Mouse (Mus musculus) midbrain, embryonic 10.5 days (tissue): Measurements from ENCODE around the gene Ccdc85c. TPM values are rescaled to one million over a fixed set of nuclear protein-coding genes. Genes with fewer than 3 reads are reported as not detected.

Source experiments
- DNase-seq: peaks from one replicate; pipeline ENCODE4 v3.0.0-alpha.2; 2017; ENCODE audit warnings: low spot score
- H3K27ac ChIP-seq: fragments of 300-500 bp; sonication (generic); replicated peaks from 2 replicates; pipeline ENCODE4 v1.5.1; 2016; ENCODE audit warnings: mild to moderate bottlenecking
- H3K27me3 ChIP-seq: fragments of 300-500 bp; sonication (generic); 2 replicates; pipeline ENCODE4 v1.6.1; 2016; ENCODE audit warnings: low read depth, mild to moderate bottlenecking; ENCODE audit not compliant: poor library complexity, severe bottlenecking
- H3K36me3 ChIP-seq: fragments of 300-500 bp; sonication (generic); 2 replicates; pipeline ENCODE4 v1.6.1; 2016; ENCODE audit warnings: mild to moderate bottlenecking, moderate library complexity
- H3K4me1 ChIP-seq: fragments of 300-500 bp; sonication (generic); 2 replicates; pipeline ENCODE4 v1.6.1; 2016
- H3K4me3 ChIP-seq: fragments of 300-500 bp; sonication (generic); 2 replicates; pipeline ENCODE4 v1.5.1; 2016; ENCODE audit warnings: mild to moderate bottlenecking, moderate library complexity
- H3K9me3 ChIP-seq: fragments of 300-500 bp; sonication (generic); replicated peaks from 2 replicates; pipeline ENCODE4 v1.6.1; 2016; ENCODE audit warnings: mild to moderate bottlenecking
- WGBS: fragments of 180-500 bp; shearing (Covaris S2); methylation state at CpG from one replicate; pipeline ENCODE4 v1.1.7; 2016; 5-methylcytosine and 5-hydroxymethylcytosine counted together
- polyA plus RNA-seq: library from polyadenylated mRNA; unstranded; fragments of >200 nt; fragmentation: Nextera tagmentation; extraction: Ambion mirVana; gene quantifications from 2 replicates; pipeline ENCODE4 v1.2.1, GENCODE M21; 2016

The Ccdc85c gene
- polyA plus RNA-seq, 1 experiment from 2014 or later = 12.1 TPM

DNA sequence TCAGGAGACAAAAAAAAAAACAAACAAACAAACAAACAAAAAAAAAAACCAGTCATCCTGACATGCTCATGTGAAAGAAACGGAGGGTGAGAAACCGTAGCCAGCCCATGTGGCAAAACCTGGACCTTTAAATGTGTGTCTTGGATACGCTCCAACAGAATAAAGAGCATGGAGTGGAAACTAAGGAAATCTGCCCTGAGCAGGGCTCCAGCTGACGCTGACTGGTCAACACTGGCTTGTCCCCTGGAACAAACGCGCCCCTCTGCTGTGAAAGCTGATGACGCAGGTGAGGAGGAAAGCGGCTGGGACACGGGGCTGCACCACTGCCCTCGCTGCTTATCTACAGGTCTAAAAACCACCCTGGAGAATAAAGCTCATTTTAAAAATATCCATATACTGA lies 18.5 kb downstream of the Ccdc85c start:
- no peak overlapping the region for H3K4me3 ChIP-seq
- H3K4me1 ChIP-seq = peaks cover 95% of the 10 kb centered on the region
- no peaks in the 10 kb centered on the region; the same call in 1 of the 2 replicates for H3K36me3 ChIP-seq
- peak overlapping the region; percentile 86; the same call in 1 of the 2 replicates for H3K27ac ChIP-seq
- no peaks in the 10 kb centered on the region for H3K27me3 ChIP-seq
- H3K9me3 ChIP-seq = no peaks in the 10 kb centered on the region
- WGBS = 63% methylated on average over 10 of the region's 10 CpGs
- no peak for DNase-seq

GRCm38 (mm10) chr12:108255960-108256359 lies 19.3 kb downstream of the Ccdc85c start:
- Histone ChIP-seq H3K36me3 (0 out of 2 replicates have a peak, but pooled peaks cover 1% of the 10 kb centered on the region), H3K27ac (peak overlapping the region; percentile 86), H3K9me3 (no peaks in the 10 kb centered on the region), H3K4me3 (peak overlapping the region; percentile 34), H3K4me1 (peaks cover 95% of the 10 kb centered on the region), H3K27me3 (no peaks in the 10 kb centered on the region)
- 32% methylated on average over 5 of the region's 5 CpGs for WGBS
- DNase-seq = no peak

DNA sequence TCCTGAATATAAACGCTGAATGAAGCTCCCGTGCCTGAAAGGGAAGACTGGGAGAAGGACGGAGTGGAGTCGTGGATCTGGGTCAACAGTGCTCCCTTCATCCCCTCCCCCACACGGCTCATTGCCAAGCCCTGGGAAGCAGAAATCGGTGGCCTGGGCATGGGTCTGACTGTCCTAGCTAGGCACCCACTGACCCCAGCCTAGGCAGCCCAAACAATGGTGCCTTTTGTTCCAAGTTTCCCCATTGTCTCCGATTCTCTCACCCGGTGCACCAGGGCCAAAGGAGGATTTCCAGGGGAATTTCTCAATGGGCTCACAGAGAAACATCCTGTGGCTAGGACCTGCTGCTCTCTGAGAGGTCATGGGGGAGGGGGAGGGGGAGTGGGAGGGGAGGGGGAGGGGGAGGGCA lies 19.7 kb downstream of the Ccdc85c start:
- no peaks in the 10 kb centered on the region for H3K27me3 ChIP-seq
- H3K36me3 ChIP-seq = 0 out of 2 replicates have a peak, but pooled peaks cover 2% of the 10 kb centered on the region
- peak; percentile 78 for DNase-seq
- H3K27ac ChIP-seq = peak overlapping the region; percentile 86
- 4% methylated on average over 8 of the region's 8 CpGs for WGBS
- H3K4me1 ChIP-seq = peaks cover 91% of the 10 kb centered on the region
- H3K9me3 ChIP-seq = no peaks in the 10 kb centered on the region
- peak overlapping the region; percentile 34 for H3K4me3 ChIP-seq

GRCm38 (mm10) chr12:108253042-108253441 lies 22.2 kb downstream of the Ccdc85c start:
- no peaks in the 10 kb centered on the region for H3K27me3 ChIP-seq
- H3K4me1 ChIP-seq = peaks cover 89% of the 10 kb centered on the region
- H3K36me3 ChIP-seq = peaks cover 14% of the 10 kb centered on the region; the same call in 1 of the 2 replicates
- no peak overlapping the region for H3K4me3 ChIP-seq
- no peaks in the 10 kb centered on the region for H3K9me3 ChIP-seq
- DNase-seq = no peak
- WGBS = 78% methylated on average over 12 of the region's 12 CpGs
- H3K27ac ChIP-seq = peak overlapping the region; percentile 47; the same call in 1 of the 2 replicates

DNA sequence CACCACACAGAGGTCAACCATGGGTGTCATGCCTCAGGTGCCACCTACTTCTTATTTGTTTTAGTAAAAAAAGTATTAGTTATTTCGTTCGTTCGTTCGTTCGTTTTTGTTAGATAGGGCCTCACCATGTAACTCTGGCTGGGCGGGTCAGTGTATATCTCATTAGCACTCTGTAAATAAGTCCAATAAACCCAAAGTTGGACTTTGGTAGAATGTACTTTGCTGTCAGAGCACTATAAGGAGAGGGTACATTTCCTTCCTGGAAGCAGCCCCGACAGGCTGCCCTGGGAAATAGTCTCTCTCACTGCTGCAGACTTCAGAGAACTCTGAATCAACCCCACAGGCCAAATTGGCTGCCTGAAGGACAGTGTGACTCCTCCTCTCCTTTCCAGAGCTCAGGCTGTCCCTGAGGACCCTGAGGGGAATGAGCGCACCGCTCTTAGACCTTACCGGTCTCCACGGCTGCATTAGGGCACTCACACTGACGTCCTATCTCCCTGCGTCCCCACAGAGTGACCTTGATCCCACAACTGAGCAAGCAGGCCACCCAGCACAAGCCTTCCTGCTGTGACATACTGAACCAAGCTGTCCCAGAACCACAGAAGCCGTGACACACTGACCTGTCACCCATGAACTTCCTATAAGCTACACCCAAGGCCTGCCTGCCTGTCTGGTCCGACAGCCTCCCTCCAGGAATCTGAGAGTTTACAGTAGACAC lies 23.2 kb downstream of the Ccdc85c start:
- peaks cover 15% of the 10 kb centered on the region; the same call in 1 of the 2 replicates for H3K36me3 ChIP-seq
- WGBS = 88% methylated on average over 15 of the region's 15 CpGs
- H3K4me1 ChIP-seq = peaks cover 90% of the 10 kb centered on the region

DNA sequence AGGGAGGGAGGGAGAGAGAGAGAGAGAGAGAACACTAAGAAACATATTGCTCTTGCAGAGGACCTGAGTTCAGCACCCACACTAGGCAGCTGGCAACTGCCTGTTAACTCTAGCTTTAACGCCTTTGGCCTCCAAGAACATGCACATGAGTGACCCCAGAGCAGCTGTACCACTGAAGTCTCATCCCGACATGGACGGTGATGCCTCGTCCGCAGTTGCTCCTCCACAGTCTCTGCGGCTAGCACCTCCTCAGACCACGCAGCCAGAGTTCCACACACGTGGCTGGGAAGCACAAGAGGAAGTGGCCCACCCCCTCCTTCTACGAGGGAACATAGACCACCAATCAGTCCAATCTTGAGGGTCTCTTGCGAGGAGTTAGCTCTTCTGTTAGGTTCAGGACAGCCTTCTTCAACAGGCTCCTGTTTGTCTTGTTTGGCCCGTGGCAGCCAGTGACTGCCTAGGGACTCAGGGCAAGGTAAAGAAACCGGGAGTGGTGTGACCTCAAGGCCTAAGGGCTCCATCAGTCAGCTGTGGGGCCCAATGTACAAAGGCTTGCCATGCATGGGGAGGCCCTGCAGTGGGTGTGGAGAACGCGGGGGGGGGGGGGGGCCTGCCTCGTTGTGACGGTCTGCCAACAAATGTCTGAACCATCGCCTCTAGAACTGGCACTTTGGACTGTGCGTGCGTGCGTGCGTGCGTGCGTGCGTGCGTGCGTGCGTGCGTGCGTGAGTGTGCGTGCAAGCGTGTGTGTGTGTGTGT lies 24.0 kb downstream of the Ccdc85c start:
- peaks cover 90% of the 10 kb centered on the region for H3K4me1 ChIP-seq
- H3K27ac ChIP-seq = peak overlapping the region; percentile 14
- 94% methylated on average over 31 of the region's 31 CpGs for WGBS

More for the DNA sequence above, 23.2 kb downstream of the Ccdc85c start:
- Histone ChIP-seq H3K27me3 (no peaks in the 10 kb centered on the region), H3K27ac (peak overlapping the region; percentile 47), H3K9me3 (no peaks in the 10 kb centered on the region), H3K4me3 (no peak overlapping the region)
- no peak for DNase-seq

GRCm38 (mm10) chr12:108249522-108249921 lies 25.7 kb downstream of the Ccdc85c start:
- H3K4me3 ChIP-seq = no peak overlapping the region
- WGBS = 91% methylated on average over 10 of the region's 10 CpGs
- no peak for DNase-seq
- H3K27ac ChIP-seq = peak overlapping the region; percentile 33; the same call in 1 of the 2 replicates
- no peaks in the 10 kb centered on the region for H3K9me3 ChIP-seq
- H3K27me3 ChIP-seq = no peaks in the 10 kb centered on the region
- peaks cover 90% of the 10 kb centered on the region for H3K4me1 ChIP-seq
- H3K36me3 ChIP-seq = peaks cover 15% of the 10 kb centered on the region; the same call in 1 of the 2 replicates

More for the DNA sequence above, 24.0 kb downstream of the Ccdc85c start:
- Histone ChIP-seq H3K4me3 (no peak overlapping the region), H3K36me3 (peaks cover 15% of the 10 kb centered on the region; the same call in 1 of the 2 replicates), H3K9me3 (no peaks in the 10 kb centered on the region), H3K27me3 (no peaks in the 10 kb centered on the region)
- DNase-seq = no peak

GRCm38 (mm10) chr12:108249019-108249418 lies 26.2 kb downstream of the Ccdc85c start:
- H3K36me3 ChIP-seq = peaks cover 15% of the 10 kb centered on the region; the same call in 1 of the 2 replicates
- peaks cover 90% of the 10 kb centered on the region for H3K4me1 ChIP-seq
- no peak for DNase-seq
- H3K4me3 ChIP-seq = no peak overlapping the region
- H3K9me3 ChIP-seq = no peaks in the 10 kb centered on the region
- 0 out of 2 replicates have a peak overlapping the region, but pooled peaks have one; percentile 33 for H3K27ac ChIP-seq
- WGBS = 92% methylated on average over 8 of the region's 8 CpGs
- H3K27me3 ChIP-seq = no peaks in the 10 kb centered on the region

DNA sequence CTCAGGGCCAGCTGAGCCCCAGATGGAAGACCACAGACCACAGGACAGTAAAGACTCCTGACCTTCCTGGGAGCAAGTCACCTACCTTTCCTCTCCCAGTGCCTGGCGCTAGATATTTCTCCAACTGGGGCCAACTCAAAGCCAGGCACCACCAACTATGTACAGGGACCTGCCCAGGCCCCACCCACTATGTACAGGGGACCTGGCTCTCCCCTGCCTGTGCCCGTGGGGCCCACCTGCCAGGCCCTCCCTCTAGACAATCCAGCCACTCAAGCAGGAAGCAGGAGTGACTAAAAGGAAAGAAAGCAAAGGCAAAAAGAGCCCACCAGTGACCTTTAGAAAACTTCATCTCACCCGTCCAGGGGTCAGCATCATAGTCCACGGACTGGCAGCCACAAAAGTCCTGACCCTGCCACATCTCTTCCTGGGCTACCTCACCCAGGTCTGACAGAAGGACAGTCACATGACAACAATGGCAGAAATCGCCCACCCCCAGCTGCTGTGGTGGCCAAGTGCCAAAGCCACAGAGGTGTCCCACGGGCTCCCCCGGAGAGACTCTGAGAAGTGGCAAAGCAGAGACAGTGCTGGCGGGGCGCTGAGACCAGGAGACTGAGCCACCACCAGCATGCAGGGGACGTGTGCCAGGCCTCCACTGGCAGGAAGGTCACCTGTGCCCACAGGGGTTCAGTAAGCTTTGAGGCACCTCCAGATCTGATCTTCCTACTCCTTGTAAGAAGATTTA lies 28.3 kb downstream of the Ccdc85c start:
- Histone ChIP-seq H3K9me3 (no peaks in the 10 kb centered on the region), H3K36me3 (peaks cover 15% of the 10 kb centered on the region; the same call in 1 of the 2 replicates), H3K27me3 (no peaks in the 10 kb centered on the region), H3K4me1 (peaks cover 90% of the 10 kb centered on the region), H3K4me3 (no peak overlapping the region), H3K27ac (peak overlapping the region; percentile 96)
- no peak for DNase-seq
- 88% methylated on average over 10 of the region's 10 CpGs for WGBS

DNA sequence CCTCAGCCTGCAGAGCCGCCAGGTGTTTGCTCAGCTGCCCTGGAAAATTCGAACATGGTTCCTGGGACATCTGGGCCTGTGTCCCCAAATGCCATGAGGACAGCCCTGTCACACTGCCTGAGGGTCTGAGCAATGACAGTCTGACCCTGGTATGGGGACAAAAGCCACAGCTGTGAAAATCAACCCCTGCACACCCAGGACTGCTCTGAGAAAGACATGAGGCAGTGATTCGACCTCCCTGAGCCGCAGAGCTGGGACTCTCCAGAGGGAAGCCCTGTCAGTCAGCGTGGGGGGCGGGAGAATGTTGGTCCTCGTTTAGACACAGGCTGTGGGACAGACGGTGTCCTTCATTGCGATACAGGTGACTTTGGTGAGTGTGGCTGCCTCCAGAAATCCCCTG lies 29.6 kb downstream of the Ccdc85c start:
- Histone ChIP-seq H3K9me3 (no peaks in the 10 kb centered on the region), H3K36me3 (peaks cover 13% of the 10 kb centered on the region; the same call in 1 of the 2 replicates), H3K4me1 (peaks cover 92% of the 10 kb centered on the region), H3K27me3 (no peaks in the 10 kb centered on the region), H3K27ac (peak overlapping the region; percentile 96), H3K4me3 (no peak overlapping the region)
- WGBS = 44% methylated on average over 9 of the region's 9 CpGs
- no peak for DNase-seq

DNA sequence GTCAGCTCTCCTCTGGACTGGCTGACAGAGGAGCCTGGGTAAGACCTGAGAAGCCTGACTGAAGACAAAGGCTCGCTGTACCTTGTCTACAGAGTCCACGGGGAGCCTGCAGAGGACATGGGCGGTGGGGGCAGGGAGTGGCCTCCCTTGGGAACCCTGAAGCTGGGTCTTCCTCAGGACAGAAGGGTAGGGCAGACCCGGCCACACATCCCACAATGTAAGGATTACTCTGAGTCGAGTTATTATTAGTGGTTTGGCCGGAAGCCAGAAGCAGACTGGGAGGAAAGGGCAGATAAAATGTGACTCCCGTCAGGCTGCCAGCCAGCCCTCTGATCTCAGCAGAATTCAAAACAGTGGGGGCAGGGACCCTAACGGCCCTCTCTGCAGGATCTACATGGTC lies 30.4 kb downstream of the Ccdc85c start:
- Histone ChIP-seq H3K9me3 (no peaks in the 10 kb centered on the region), H3K27me3 (no peaks in the 10 kb centered on the region), H3K27ac (peak overlapping the region; percentile 96), H3K36me3 (peaks cover 13% of the 10 kb centered on the region; the same call in 1 of the 2 replicates), H3K4me1 (peaks cover 94% of the 10 kb centered on the region), H3K4me3 (no peak overlapping the region; the same call in 1 of the 2 replicates)
- no peak for DNase-seq
- WGBS = 14% methylated on average over 8 of the region's 8 CpGs

GRCm38 (mm10) chr12:108242243-108242745 lies 32.9 kb downstream of the Ccdc85c start:
- DNase-seq = peak; percentile 43
- WGBS = 43% methylated on average over 20 of the region's 20 CpGs
- no peak overlapping the region for H3K4me3 ChIP-seq
- peak overlapping the region; percentile 96 for H3K27ac ChIP-seq
- H3K9me3 ChIP-seq = no peaks in the 10 kb centered on the region
- H3K4me1 ChIP-seq = peaks cover 100% of the 10 kb centered on the region
- H3K27me3 ChIP-seq = no peaks in the 10 kb centered on the region
- H3K36me3 ChIP-seq = no peaks in the 10 kb centered on the region
